Mouse (Mus musculus) heart, adult 2 months (tissue): ENCODE data around the gene Plcl2.

Source experiments
- CTCF ChIP-seq: fragments of 200-600 bp; IDR thresholded peaks from 2 replicates; pipeline ENCODE4 v1.8.1; 2022; ENCODE audit warnings: antibody characterized with exemption, mild to moderate bottlenecking, moderate library complexity
- EP300 ChIP-seq: fragments of 200-500 bp; IDR thresholded peaks from 2 replicates; pipeline ENCODE4 v1.6.1; 2011; ENCODE audit warnings: low read depth, low read length, control low read depth; ENCODE audit not compliant: insufficient read depth
- POLR2A ChIP-seq: fragments of 200-500 bp; IDR thresholded peaks from 2 replicates; pipeline ENCODE4 v1.6.1; 2011; ENCODE audit warnings: mild to moderate bottlenecking, low read depth, low read length, control low read depth; ENCODE audit not compliant: insufficient read depth

GRCm38 (mm10) chr17:50600696-50601095 lies 91.5 kb downstream of the Plcl2 start:
- TF ChIP-seq CTCF (no peak), POLR2A (no peak), EP300 (no peak)
